Mouse (Mus musculus): ENCODE data around the gene Jade1.

- TF ChIP-seq FLI1 (IDR thresholded peaks at IDR 0.05; ENCODE audit: low read length) (no peak), GATA1 (IDR thresholded peaks at IDR 0.05; ENCODE audit: borderline replicate concordance, low read length) (no peak)
Observed at GRCm38 (mm10) chr3:41620971-41621370, 65.4 kb downstream of the Jade1 start.

Data from megakaryocyte, embryonic 14.5 days (primary cell).